Mouse (Mus musculus): ENCODE data around the gene Rnase2a.
"Not testable (repeated sequence)": the region's sequence is repeated elsewhere in the genome, so short reads cannot be mapped to it uniquely, and the experiment has no call there.

Gene Rnase2a
- long read RNA-seq, experiment 1: 0 reads
- long read RNA-seq, experiment 2: 0 reads

- intact Hi-C loops (cut with DNase I): no loop called here
Observed at GRCm38 (mm10) chr14:51256041-51256440, at the start of gene Rnase2a. Gene Rnase2a, minus strand, starts transcription at chr14:51256112.

DNA sequence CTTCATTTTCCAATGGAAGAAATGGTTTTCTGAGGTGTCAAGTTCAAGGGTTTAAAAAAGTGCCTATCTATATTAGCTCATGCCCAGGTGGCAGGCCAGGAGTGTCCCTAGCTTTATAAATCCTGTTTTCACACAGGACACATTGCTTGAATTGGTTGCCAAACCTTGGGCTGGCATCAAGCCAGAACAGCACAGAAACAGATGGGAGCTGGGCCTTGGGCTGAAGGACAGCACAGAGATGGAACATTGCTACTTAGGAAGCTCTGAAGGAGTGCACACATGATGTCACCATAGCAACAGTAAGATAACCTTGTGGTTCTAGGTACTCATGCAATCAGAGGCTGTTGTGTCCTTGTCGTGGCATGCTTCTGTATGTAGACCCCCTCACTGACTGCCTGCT is 35.6 kb upstream of the Rnase2a start:
- intact Hi-C loops (cut with DNase I): no loop called here

DNA sequence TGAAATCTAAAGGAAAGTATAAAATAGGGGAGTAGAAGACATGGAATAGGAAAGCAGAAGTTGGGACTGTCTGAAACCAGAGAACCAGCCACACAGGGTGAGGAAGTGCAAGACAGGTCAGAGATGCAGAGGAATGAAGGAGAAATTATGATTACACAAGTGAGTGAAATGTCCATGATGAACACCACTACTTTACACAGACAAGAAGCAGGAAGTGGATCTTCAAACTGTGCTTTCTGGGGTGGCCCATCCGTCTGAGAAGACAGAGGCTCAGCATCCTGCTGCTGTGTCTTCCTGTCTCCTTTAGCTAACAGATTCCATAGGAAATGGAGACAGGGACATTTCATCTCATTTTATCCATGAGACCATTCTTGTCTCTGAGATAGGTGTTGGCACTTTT is 22.6 kb upstream of the Rnase2a start:
- intact Hi-C loops (cut with DNase I): not testable (repeated sequence)

DNA sequence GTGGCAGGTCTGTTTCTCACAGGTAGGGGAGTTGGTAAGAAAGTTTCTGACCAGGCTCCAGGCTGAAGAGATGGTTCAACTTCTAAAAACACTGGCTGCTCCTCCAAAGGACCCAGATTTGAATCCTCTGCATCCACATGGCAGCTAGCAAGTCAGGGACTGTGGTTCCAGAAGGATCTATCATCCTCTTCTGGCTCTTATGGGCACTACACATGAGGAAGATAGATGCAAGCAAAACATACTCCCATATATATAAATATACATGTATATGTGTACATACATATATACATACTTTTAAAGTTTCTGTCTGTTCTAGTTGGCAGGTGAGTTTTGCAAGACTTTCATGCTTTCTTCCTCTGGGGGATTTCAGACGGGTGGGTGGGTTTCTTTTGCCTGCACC is 12.8 kb upstream of the Rnase2a start:
- intact Hi-C loops (cut with DNase I): no loop called here

- intact Hi-C loops (cut with DNase I): no loop called here
Observed at GRCm38 (mm10) chr14:51266113-51266512, 10.2 kb upstream of the Rnase2a start.

GRCm38 (mm10) chr14:51265667-51266066 is 9.8 kb upstream of the Rnase2a start:
- intact Hi-C loops (cut with DNase I): no loop called here

DNA sequence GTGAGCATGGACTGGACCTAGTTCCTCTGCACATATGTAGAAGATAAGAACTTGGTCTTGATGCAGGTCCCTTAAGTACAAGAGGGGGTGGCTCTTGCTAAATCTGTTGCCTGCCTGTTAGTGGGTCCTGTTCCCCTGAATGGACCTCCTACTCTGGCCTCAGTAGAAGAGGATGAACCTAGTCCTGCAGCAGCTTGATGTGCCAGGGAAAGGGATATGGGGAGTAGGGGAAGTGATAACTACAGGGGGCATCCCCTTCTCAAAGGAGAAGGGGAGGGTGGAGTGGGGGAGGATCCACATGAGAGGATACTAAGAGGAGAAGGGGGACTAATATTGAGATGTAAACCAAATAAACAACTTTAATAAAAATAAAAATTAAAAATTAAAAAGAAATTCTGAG is 6.5 kb upstream of the Rnase2a start:
- intact Hi-C loops (cut with DNase I): loop anchor here (5.0 kb wide), 1 partner anchor 85 kb away; no protein-coding TSS in a partner anchor

DNA sequence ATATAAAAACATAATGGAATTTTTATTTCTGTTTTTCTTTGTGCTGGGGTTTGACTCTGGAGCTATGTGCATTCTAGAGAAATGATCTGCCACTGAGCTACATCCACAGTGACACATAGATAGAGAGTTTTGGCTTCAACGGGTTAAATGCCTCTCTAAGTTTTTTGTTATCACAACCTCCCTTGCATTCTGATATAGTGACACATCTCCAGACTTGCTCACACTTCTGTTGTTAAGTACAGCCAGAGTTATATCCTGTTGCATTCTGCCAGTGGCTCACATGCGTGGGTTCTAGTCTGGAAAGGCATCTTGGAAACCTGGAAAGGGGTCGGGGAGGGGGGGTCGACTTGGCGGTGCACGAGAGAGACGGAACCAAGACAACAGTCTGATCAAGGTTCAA is 3.8 kb upstream of the Rnase2a start:
- intact Hi-C loops (cut with DNase I): loop anchor here (5.0 kb wide), 1 partner anchor 82 kb away; no protein-coding TSS in a partner anchor

DNA sequence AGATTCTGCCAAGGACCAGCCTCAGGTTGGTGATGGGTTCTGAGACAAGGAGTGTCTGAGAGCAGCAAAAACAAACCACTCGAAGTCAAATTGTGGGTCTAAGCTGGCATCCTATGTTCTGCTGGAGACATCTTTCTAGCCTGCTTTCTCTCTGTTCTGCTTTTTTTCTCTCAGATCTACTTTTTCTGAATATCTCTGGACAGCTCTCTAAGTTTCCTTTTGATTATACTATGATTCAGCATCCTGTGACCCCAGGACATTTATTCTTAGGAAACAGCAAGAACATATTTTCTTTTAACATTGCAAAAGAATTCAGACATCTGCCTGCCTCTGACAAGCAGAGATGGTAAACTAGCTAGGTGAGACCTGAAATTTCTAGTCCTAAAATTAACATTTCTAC is 2.3 kb downstream of the Rnase2a start:
- intact Hi-C loops (cut with DNase I): no loop called here

GRCm38 (mm10) chr14:51252206-51252605 is 3.7 kb downstream of the Rnase2a start:
- intact Hi-C loops (cut with DNase I): not testable (repeated sequence)

DNA sequence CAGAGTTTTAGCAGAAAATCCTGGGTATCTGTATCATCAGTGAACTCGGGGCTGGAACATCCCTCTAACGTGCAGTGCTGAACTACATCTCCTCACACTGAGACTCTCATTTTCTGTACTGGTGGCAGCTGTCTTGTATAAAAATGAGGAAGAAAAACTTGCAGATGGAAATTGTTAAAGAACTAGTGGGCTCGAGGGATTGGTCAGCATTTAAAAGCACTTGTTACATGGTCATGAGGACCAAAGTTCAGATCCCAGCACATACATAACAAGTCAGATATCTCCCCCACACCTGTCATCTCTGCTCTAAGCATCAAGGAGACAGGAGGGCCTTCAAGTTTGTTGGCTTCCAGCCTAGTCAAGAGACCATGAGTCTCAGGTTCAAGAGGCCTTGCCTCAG is 5.6 kb downstream of the Rnase2a start:
- intact Hi-C loops (cut with DNase I): no loop called here

DNA sequence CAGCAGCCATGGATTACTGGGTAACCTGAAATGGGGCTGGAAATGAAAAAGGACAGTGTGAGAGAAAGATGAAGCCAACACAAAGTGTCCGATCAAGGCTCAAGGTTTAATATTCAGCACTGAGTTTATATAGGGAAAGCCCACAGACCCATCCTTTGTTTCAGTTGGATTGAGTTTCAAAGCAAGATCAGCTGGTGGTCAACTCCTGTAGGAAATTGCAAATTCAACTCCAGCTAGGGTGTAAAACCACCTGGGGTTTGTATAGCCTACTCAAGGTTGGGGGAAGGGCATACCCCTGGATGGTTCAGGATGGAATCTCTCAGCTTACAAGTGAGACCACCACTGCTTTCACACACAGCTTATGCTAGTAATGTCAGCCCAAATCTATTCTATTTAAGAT is 8.2 kb downstream of the Rnase2a start:
- intact Hi-C loops (cut with DNase I): no loop called here

GRCm38 (mm10) chr14:51240899-51241298 is 15.0 kb downstream of the Rnase2a start:
- intact Hi-C loops (cut with DNase I): loop anchor here (2.0 to 5.0 kb wide), 2 partner anchors 68 to 139 kb away; no protein-coding TSS in a partner anchor

DNA sequence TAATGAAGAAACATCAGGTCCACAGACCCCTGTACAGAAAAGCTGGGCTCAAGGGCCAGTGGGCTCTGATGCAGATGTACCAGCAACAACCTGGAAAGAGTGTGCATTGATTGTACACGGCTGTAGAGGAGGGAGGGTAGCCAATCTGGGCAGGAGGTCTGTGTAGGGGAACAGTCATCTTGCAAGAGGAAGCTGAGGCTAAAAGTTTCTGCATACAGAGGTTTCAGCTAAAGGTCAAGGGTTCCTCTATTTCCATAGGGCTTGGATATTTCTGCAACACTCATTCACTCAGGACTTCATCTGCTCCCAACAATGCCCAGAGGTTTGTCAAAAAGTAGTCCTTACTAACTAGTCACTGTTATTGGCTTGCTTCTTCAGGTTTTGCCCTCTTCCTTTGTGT is 18.4 kb downstream of the Rnase2a start:
- intact Hi-C loops (cut with DNase I): not testable (repeated sequence)

DNA sequence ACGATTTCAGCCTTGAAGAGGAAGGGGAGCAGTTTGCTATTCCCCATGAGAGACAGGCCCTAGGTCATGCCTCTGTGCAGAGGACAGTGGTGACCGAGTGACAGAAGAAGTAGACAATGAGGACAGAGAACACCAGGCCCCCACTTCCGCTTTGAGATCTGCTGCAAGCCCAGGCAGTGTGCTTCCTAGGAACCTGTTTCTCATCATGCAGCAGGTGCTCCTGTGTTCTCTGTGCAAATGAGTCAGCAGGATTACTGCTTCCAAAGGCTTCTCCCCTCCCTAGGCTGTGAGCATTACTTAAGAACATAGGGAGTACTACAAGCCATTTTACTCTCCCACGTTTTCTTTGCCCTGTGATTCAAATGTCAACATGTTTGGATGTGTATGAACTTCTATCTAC is 26.3 kb downstream of the Rnase2a start:
- intact Hi-C loops (cut with DNase I): not testable (repeated sequence)

DNA sequence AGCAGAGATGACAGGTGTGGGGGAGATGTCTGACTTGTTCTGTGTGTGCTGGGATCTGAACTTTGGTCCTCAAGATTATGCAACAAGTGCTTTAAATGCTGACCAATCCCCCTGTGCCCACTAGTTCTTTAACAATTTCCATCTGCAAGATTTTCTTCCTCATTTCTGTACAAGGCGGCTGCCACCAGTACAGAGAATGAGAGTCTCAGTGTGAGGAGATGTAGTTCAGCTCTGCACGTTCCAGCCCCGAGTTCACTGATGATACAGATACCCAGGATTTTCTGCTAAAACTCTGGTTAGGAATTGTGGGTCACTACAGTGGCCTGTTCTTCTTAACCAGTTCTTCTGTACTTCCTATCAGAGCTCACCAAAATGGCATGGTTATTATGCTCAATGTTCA is 35.8 kb downstream of the Rnase2a start:
- intact Hi-C loops (cut with DNase I): not testable (repeated sequence)
